Mouse (Mus musculus) liver, adult 2 months (tissue): ENCODE measurements at regions not wholly inside any gene's neighbourhood (a gene's known extent, or its start where the extent isn't known, plus 50 kb on each side); places are given as distances from the start of the nearest gene placed in this dataset.

ENCODE experiments used
- DNase-seq: peaks from one replicate; pipeline ENCODE4 v3.0.0-alpha.2; 2011; ENCODE audit warnings: low read depth, low spot score; ENCODE audit errors: extremely low read depth
- H3K27ac ChIP-seq: fragments of 200-500 bp; replicated peaks from 2 replicates; pipeline ENCODE4 v1.5.1; 2012; ENCODE audit warnings: low read depth, mild to moderate bottlenecking, control low read depth, inconsistent platforms, low read length; ENCODE audit not compliant: insufficient read depth
- H3K27me3 ChIP-seq: fragments of 200-500 bp; 2 replicates; pipeline ENCODE4 v1.6.1; 2012; ENCODE audit warnings: mild to moderate bottlenecking, moderate library complexity, low read length, inconsistent platforms; ENCODE audit not compliant: control insufficient read depth, insufficient read depth
- H3K36me3 ChIP-seq: fragments of 200-500 bp; 2 replicates; pipeline ENCODE4 v1.6.1; 2012; ENCODE audit warnings: low read length, inconsistent platforms; ENCODE audit not compliant: control insufficient read depth, insufficient read depth
- H3K4me1 ChIP-seq: fragments of 200-500 bp; 2 replicates; pipeline ENCODE4 v1.6.1; 2011; ENCODE audit warnings: low read length; ENCODE audit not compliant: control insufficient read depth, insufficient read depth
- H3K4me3 ChIP-seq: fragments of 200-500 bp; 2 replicates; pipeline ENCODE4 v1.5.1; 2011; ENCODE audit warnings: low read depth, mild to moderate bottlenecking, control low read depth, low read length, moderate library complexity; ENCODE audit not compliant: insufficient read depth
- H3K79me2 ChIP-seq: fragments of 200-500 bp; 2 replicates; pipeline ENCODE4 v1.6.1; 2012; ENCODE audit warnings: inconsistent platforms, mild to moderate bottlenecking, low read length, moderate library complexity; ENCODE audit not compliant: control insufficient read depth, insufficient read depth
- H3K9ac ChIP-seq: fragments of 200-500 bp; 2 replicates; pipeline ENCODE4 v1.6.1; 2012; ENCODE audit warnings: low read depth, mild to moderate bottlenecking, control low read depth, inconsistent platforms, low read length
- CTCF ChIP-seq: fragments of 200-500 bp; IDR thresholded peaks from 2 replicates; pipeline ENCODE4 v1.5.1; 2011; ENCODE audit warnings: low read depth, low read length, control low read depth
- POLR2A ChIP-seq: fragments of 200-500 bp; IDR thresholded peaks from 2 replicates; pipeline ENCODE4 v1.6.1; 2011; ENCODE audit warnings: low read length, control low read depth; ENCODE audit not compliant: insufficient read depth; ENCODE audit errors: extremely low read depth
- WGBS: fragments of 180-500 bp; shearing (Covaris S2); methylation state at CpG from one replicate; pipeline ENCODE4 v1.1.7; 2018; 5-methylcytosine and 5-hydroxymethylcytosine counted together

- no peaks in the 10 kb centered on the region for H3K79me2 ChIP-seq
These were observed 440.0 kb downstream of the Rps29 start for GRCm38 (mm10) chr12:68718946-68719345.

GRCm38 (mm10) chr12:68694275-68695267 lies 464.4 kb downstream of the Rps29 start:
- Histone ChIP-seq H3K9ac (no peak overlapping the region), H3K36me3 (no peaks in the 10 kb centered on the region), H3K4me1 (no peaks in the 10 kb centered on the region), H3K4me3 (no peak overlapping the region), H3K27me3 (no peaks in the 10 kb centered on the region), H3K27ac (no peak overlapping the region), H3K79me2 (no peaks in the 10 kb centered on the region)
- TF ChIP-seq POLR2A (no peak), CTCF (no peak)
- 82% methylated on average over 11 of the region's 11 CpGs for WGBS
- DNase-seq = no peak

More at GRCm38 (mm10) chr12:68718946-68719345, 440.0 kb downstream of the Rps29 start:
- H3K4me3 ChIP-seq = no peak overlapping the region
- DNase-seq = no peak
- H3K9ac ChIP-seq = no peak overlapping the region
- H3K27me3 ChIP-seq = no peaks in the 10 kb centered on the region
- no peaks in the 10 kb centered on the region for H3K4me1 ChIP-seq
- H3K27ac ChIP-seq = no peak overlapping the region
- TF ChIP-seq POLR2A (no peak), CTCF (no peak)
- H3K36me3 ChIP-seq = no peaks in the 10 kb centered on the region

DNA sequence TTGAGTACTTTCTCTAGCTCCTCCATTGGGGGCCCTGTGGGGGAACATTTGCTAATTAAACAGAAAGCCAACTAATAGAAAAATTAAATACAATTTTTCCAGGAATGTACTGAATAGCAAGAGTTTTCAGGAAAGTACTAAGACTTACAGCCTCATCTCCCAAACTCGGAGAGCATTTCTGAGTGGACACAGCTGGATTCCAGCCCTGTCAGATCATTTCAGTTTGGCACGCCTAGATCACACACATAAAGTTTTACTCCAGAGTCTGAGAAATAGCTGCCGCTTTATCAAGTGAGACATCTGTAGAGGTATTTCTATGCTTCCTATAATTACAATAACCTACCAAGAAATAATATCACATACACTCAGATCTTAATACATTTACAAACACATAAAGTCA lies 470.7 kb downstream of the Rps29 start:
- no peaks in the 10 kb centered on the region for H3K79me2 ChIP-seq
- 77% methylated on average over 3 of the region's 3 CpGs for WGBS
- no peak overlapping the region for H3K27ac ChIP-seq
- no peak for DNase-seq
- H3K4me3 ChIP-seq = no peak overlapping the region
- no peaks in the 10 kb centered on the region for H3K27me3 ChIP-seq
- no peak for TF ChIP-seq CTCF
- TF ChIP-seq POLR2A = no peak
- no peaks in the 10 kb centered on the region for H3K4me1 ChIP-seq
- no peaks in the 10 kb centered on the region for H3K36me3 ChIP-seq
- H3K9ac ChIP-seq = no peak overlapping the region

GRCm38 (mm10) chr12:68683897-68684296 lies 475.1 kb downstream of the Rps29 start:
- no peaks in the 10 kb centered on the region for H3K4me1 ChIP-seq
- H3K79me2 ChIP-seq = no peaks in the 10 kb centered on the region
- no peak overlapping the region for H3K4me3 ChIP-seq
- H3K9ac ChIP-seq = no peak overlapping the region
- H3K27me3 ChIP-seq = no peaks in the 10 kb centered on the region
- 53% methylated on average over 1 of the region's 1 CpGs for WGBS
- TF ChIP-seq CTCF = no peak
- no peak for TF ChIP-seq POLR2A
- no peak overlapping the region for H3K27ac ChIP-seq
- no peaks in the 10 kb centered on the region for H3K36me3 ChIP-seq
- no peak for DNase-seq

- H3K27me3 ChIP-seq = no peaks in the 10 kb centered on the region
- no peak for DNase-seq
- TF ChIP-seq POLR2A (no peak), CTCF (no peak)
- no peaks in the 10 kb centered on the region for H3K79me2 ChIP-seq
- no peak overlapping the region for H3K27ac ChIP-seq
- 79% methylated on average over 4 of the region's 4 CpGs for WGBS
- no peaks in the 10 kb centered on the region for H3K36me3 ChIP-seq
- no peaks in the 10 kb centered on the region for H3K4me1 ChIP-seq
- H3K9ac ChIP-seq = no peak overlapping the region
- H3K4me3 ChIP-seq = no peak overlapping the region
These were observed 475.8 kb downstream of the Rps29 start for GRCm38 (mm10) chr12:68683176-68683575.

GRCm38 (mm10) chr12:68680668-68681067 lies 478.3 kb downstream of the Rps29 start:
- 58% methylated on average over 3 of the region's 3 CpGs for WGBS
- no peak for DNase-seq

More at GRCm38 (mm10) chr12:68680668-68681067, 478.3 kb downstream of the Rps29 start:
- Histone ChIP-seq H3K27me3 (no peaks in the 10 kb centered on the region), H3K9ac (no peak overlapping the region), H3K4me1 (no peaks in the 10 kb centered on the region), H3K4me3 (no peak overlapping the region), H3K79me2 (no peaks in the 10 kb centered on the region), H3K36me3 (no peaks in the 10 kb centered on the region), H3K27ac (no peak overlapping the region)
- TF ChIP-seq CTCF = no peak
- no peak for TF ChIP-seq POLR2A
